ENCODE assay signal across 21 mouse cellular contexts in the genomic region with DNA sequence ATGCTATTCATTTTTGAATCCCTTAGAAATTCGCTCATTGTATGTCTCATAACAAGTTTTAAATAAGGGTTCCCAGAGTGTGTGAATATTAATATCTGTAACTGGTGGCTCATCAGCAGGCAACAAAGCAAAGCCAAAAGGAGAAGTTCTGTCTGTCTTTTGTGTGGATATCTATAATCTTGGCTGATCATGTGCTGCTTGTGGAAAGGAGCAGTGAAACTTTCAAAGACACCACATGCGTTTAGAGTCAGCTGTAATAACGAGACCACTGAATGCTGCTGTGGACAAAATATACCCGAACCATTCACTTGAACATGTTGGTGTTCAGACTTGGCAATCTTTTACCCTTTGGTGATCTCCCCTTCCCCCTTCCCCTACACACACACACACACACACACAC.
A peak's percentile ranks its signal among the peaks of the same experiment; 100 is the strongest.
DNase-seq lines count a peak whose midpoint lies in the region; ATAC-seq and TF ChIP-seq lines count a peak whose summit lies in the region.
"Had no signal": no experiment of that assay in that cellular context is flagged by ENCODE, and none has a peak within 500 bp of the region (broad histone marks: within the 10 kb centered on the region; RNA-seq: fewer than 3 reads in every experiment).

No protein-coding gene starts in this region.

- peak; percentile 42 to 58; a peak in 2 of 4 replicates for ATAC-seq in hematopoietic stem cell, adult 5-6 weeks (replicated peaks in 1 of 2; ENCODE audit: insufficient read depth in 1 of 2, low FRiP score in 2 of 2, low TSS enrichment in 1 of 2, low read depth in 1 of 2, poor library complexity in 2 of 2, severe bottlenecking in 2 of 2)
- ATAC-seq in stomach, postnatal 0 days (ENCODE audit: low FRiP score, low TSS enrichment) = no peak
- ATAC-seq: forebrain, postnatal 0 days; intestine, embryonic 16.5 days had no signal

- peaks cover 0 to 13% of the 10 kb centered on the region in 2 experiments; a peak in 2 of 4 replicates for H3K36me3 ChIP-seq in MEL (ENCODE audit: control insufficient read depth in 1 of 2, insufficient read depth in 2 of 2, low read length in 2 of 2)
- H3K36me3 ChIP-seq in stomach, postnatal 0 days (ENCODE audit: control insufficient read depth, insufficient read depth, low read length) = no peaks in the 10 kb centered on the region
- H3K36me3 ChIP-seq: embryonic facial prominence, embryonic 13.5 days; forebrain, embryonic 12.5 days; heart, embryonic 15.5 days; hindbrain, embryonic 15.5 days had no signal

- H3K27me3 ChIP-seq in MEL (ENCODE audit: control insufficient read depth in 1 of 2, insufficient read depth in 2 of 2, low read length in 2 of 2) = no peaks in the 10 kb centered on the region
- no peaks in the 10 kb centered on the region for H3K27me3 ChIP-seq in stomach, postnatal 0 days (ENCODE audit: control insufficient read depth, insufficient read depth, low read length)
- H3K27me3 ChIP-seq: embryonic facial prominence, embryonic 13.5 days; forebrain, embryonic 12.5 days; heart, embryonic 15.5 days; hindbrain, embryonic 15.5 days had no signal

- peak overlapping the region; percentile 60 for H3K9ac ChIP-seq in MEL (ENCODE audit: control insufficient read depth, low read depth, low read length, poor library complexity, severe bottlenecking)
- no peak overlapping the region for H3K9ac ChIP-seq in stomach, postnatal 0 days (ENCODE audit: low read length)
- H3K9ac ChIP-seq: embryonic facial prominence, embryonic 13.5 days; forebrain, embryonic 12.5 days; forebrain, postnatal 0 days; heart, embryonic 15.5 days; hindbrain, embryonic 15.5 days had no signal

- H3K4me1 ChIP-seq in MEL (ENCODE audit: control insufficient read depth in 1 of 2, insufficient read depth in 2 of 2, low read length in 2 of 2) = peaks cover 2 to 9% of the 10 kb centered on the region in 2 experiments; a peak in 2 of 4 replicates
- H3K4me1 ChIP-seq in stomach, postnatal 0 days (replicated peaks; ENCODE audit: control insufficient read depth, insufficient read depth) = no peaks in the 10 kb centered on the region
- H3K4me1 ChIP-seq: embryonic facial prominence, embryonic 13.5 days; forebrain, embryonic 12.5 days; hindbrain, embryonic 15.5 days had no signal

- H3K27ac ChIP-seq in MEL (ENCODE audit: control insufficient read depth, low read depth, low read length) = peak overlapping the region; percentile 92
- no peak overlapping the region for H3K27ac ChIP-seq in stomach, postnatal 0 days (replicated peaks)
- H3K27ac ChIP-seq: embryonic facial prominence, embryonic 13.5 days; forebrain, embryonic 12.5 days; heart, adult 2 months; heart, embryonic 15.5 days; hindbrain, embryonic 15.5 days had no signal

- no peaks in the 10 kb centered on the region for H3K9me3 ChIP-seq in MEL (replicated peaks; ENCODE audit: insufficient read depth, low read length)
- no peaks in the 10 kb centered on the region for H3K9me3 ChIP-seq in stomach, postnatal 0 days (ENCODE audit: control insufficient read depth, low read length)
- H3K9me3 ChIP-seq: embryonic facial prominence, embryonic 13.5 days; forebrain, embryonic 12.5 days; heart, embryonic 15.5 days; hindbrain, embryonic 15.5 days had no signal

- H3K4me2 ChIP-seq in stomach, postnatal 0 days (replicated peaks; ENCODE audit: low read depth) = no peak overlapping the region
- H3K4me2 ChIP-seq: embryonic facial prominence, embryonic 13.5 days; forebrain, embryonic 12.5 days; heart, embryonic 11.5 days; heart, embryonic 15.5 days; hindbrain, embryonic 15.5 days had no signal

- H3K4me3 ChIP-seq in MEL (ENCODE audit: control insufficient read depth in 1 of 2, insufficient read depth in 1 of 2, low read depth in 2 of 2, low read length in 2 of 2) = peak overlapping the region; percentile 46 to 66
- H3K4me3 ChIP-seq in stomach, postnatal 0 days (ENCODE audit: low read depth, low read length) = no peak overlapping the region
- H3K4me3 ChIP-seq: embryonic facial prominence, embryonic 13.5 days; forebrain, embryonic 12.5 days; heart, adult 2 months; heart, embryonic 15.5 days; hindbrain, embryonic 15.5 days had no signal

- TF ChIP-seq EP300 in MEL (IDR thresholded peaks at IDR 0.05; ENCODE audit: low read depth in 1 of 2, low read length in 2 of 2) = peak; percentile 73 to 81
- TF ChIP-seq EP300 in stomach, postnatal 0 days (optimal IDR thresholded peaks at IDR 0.05) = no peak

- no peak for TF ChIP-seq CTCF in MEL (IDR thresholded peaks at IDR 0.05 in 2 of 3, conservative IDR thresholded peaks at IDR 0.05 in 1 of 3; ENCODE audit: control insufficient read depth in 1 of 3, insufficient read depth in 1 of 3, low read depth in 2 of 3, low read length in 3 of 3, poor library complexity in 1 of 3, severe bottlenecking in 1 of 3)
- TF ChIP-seq CTCF in stomach, postnatal 0 days (IDR thresholded peaks at IDR 0.05; ENCODE audit: low read depth) = no peak

- DNase-seq in A20 (ENCODE audit: low read depth, low spot score) (peak; percentile 29), MEL (ENCODE audit: low read depth, low spot score) (peak; percentile 80)
- DNase-seq in neural tube, embryonic 10.5 days (ENCODE audit: extremely low spot score, low spot score) = no peak
- DNase-seq in stomach, postnatal 0 days (ENCODE audit: low spot score) = no peak
- no peak for DNase-seq in layer of hippocampus, adult 18-20 months (ENCODE audit: low spot score in 2 of 2)
- DNase-seq: adrenal gland, postnatal 10 days; B cell, adult 2 months; cerebellum, adult 11 months; cerebellum, adult 8-10 months; cerebellum, postnatal 14 days; forebrain, postnatal 0 days; gastrocnemius, postnatal 36 days; heart, adult 2 months; heart, postnatal 14 days had no signal

- no peak for TF ChIP-seq RAD21 in MEL (IDR thresholded peaks at IDR 0.05; ENCODE audit: low read depth, low read length)

- no peaks in the 10 kb centered on the region for H3K79me2 ChIP-seq in MEL (ENCODE audit: control insufficient read depth, insufficient read depth, low read length, poor library complexity)

- no peak for TF ChIP-seq POLR2A in MEL (IDR thresholded peaks at IDR 0.05; ENCODE audit: control insufficient read depth in 1 of 2, insufficient read depth in 1 of 2, low read depth in 1 of 2, low read length in 2 of 2, poor library complexity in 1 of 2)

- 87% methylated on average over 4 of the region's 4 CpGs for WGBS in stomach, postnatal 0 days

TF ChIP-seq in MEL, 35 proteins besides CTCF, POLR2A, EP300 and RAD21 (continues in another document):
- no peak for TF ChIP-seq POLR2AphosphoS5 (IDR thresholded peaks at IDR 0.05; ENCODE audit: borderline replicate concordance, low read depth, low read length)
- no peak for TF ChIP-seq JUND (IDR thresholded peaks at IDR 0.05; ENCODE audit: low read depth, low read length)
- TF ChIP-seq ZNF384 (IDR thresholded peaks at IDR 0.05; ENCODE audit: low read depth, low read length) = no peak
- no peak for TF ChIP-seq ZKSCAN1 (IDR thresholded peaks at IDR 0.05; ENCODE audit: low read depth, low read length)
- no peak for TF ChIP-seq MEF2A (IDR thresholded peaks at IDR 0.05; ENCODE audit: extremely low read depth, insufficient replicate concordance, low read depth, low read length, poor library complexity, severe bottlenecking)
- no peak for TF ChIP-seq KAT2A (conservative IDR thresholded peaks at IDR 0.05; ENCODE audit: low read depth, low read length)
- no peak for TF ChIP-seq CHD1 (IDR thresholded peaks at IDR 0.05; ENCODE audit: low read depth, low read length)
- peak; percentile 91 for TF ChIP-seq MYC (IDR thresholded peaks at IDR 0.05; ENCODE audit: low read depth, low read length)
- no peak for TF ChIP-seq MYB (IDR thresholded peaks at IDR 0.05; ENCODE audit: low read depth, low read length)
- no peak for TF ChIP-seq NELFE (IDR thresholded peaks at IDR 0.05; ENCODE audit: low read depth, low read length)
- TF ChIP-seq BHLHE40 (IDR thresholded peaks at IDR 0.05; ENCODE audit: borderline replicate concordance, low read depth, low read length) = peak; percentile 92
- peak; percentile 82 for TF ChIP-seq MXI1 (IDR thresholded peaks at IDR 0.05; ENCODE audit: low read depth, low read length)
- peak; percentile 88 for TF ChIP-seq USF1 (IDR thresholded peaks at IDR 0.05; ENCODE audit: low read depth, low read length)
- TF ChIP-seq SIN3A (IDR thresholded peaks at IDR 0.05; ENCODE audit: low read length) = peak; percentile 70
- no peak for TF ChIP-seq MAZ (IDR thresholded peaks at IDR 0.05; ENCODE audit: low read depth, low read length)
- TF ChIP-seq ZMIZ1 (IDR thresholded peaks at IDR 0.05; ENCODE audit: low read depth, low read length) = no peak
- TF ChIP-seq CHD2 (IDR thresholded peaks at IDR 0.05; ENCODE audit: low read length) = no peak
- peak; percentile 90 for TF ChIP-seq ETS1 (IDR thresholded peaks at IDR 0.05; ENCODE audit: low read depth, low read length)
- peak; percentile 59; the same call in 1 of the 2 replicates for TF ChIP-seq TBP (IDR thresholded peaks at IDR 0.05; ENCODE audit: low read depth, low read length)
- peak; percentile 37; the same call in 1 of the 2 replicates for TF ChIP-seq TCF12 (IDR thresholded peaks at IDR 0.05; ENCODE audit: low read depth, low read length)
- peak; percentile 79 for TF ChIP-seq GATA1 (IDR thresholded peaks at IDR 0.05; ENCODE audit: low read depth, low read length)
- TF ChIP-seq E2F4 (IDR thresholded peaks at IDR 0.05; ENCODE audit: borderline replicate concordance, low read depth, low read length) = no peak
- TF ChIP-seq POLR2AphosphoS2 (IDR thresholded peaks at IDR 0.05; ENCODE audit: low read length) = no peak
- TF ChIP-seq TAL1 (IDR thresholded peaks at IDR 0.05; ENCODE audit: low read length) = no peak
- no peak for TF ChIP-seq HCFC1 (IDR thresholded peaks at IDR 0.05; ENCODE audit: low read depth, low read length)
- peak in 1 of 2 experiments; percentile 65; a peak in 2 of 4 replicates for TF ChIP-seq USF2 (IDR thresholded peaks at IDR 0.05; ENCODE audit: borderline replicate concordance in 1 of 2, insufficient read depth in 1 of 2, low read depth in 1 of 2, low read length in 2 of 2)
- TF ChIP-seq GABPA (IDR thresholded peaks at IDR 0.05; ENCODE audit: low read depth, low read length) = no peak
- no peak for TF ChIP-seq UBTF (IDR thresholded peaks at IDR 0.05; ENCODE audit: borderline replicate concordance, insufficient read depth, low read depth, low read length)
- TF ChIP-seq ELF1 (IDR thresholded peaks at IDR 0.05; ENCODE audit: low read depth, low read length) = no peak
- peak; percentile 87 for TF ChIP-seq MAX (IDR thresholded peaks at IDR 0.05; ENCODE audit: low read length)
- no peak for TF ChIP-seq ZC3H11A (IDR thresholded peaks at IDR 0.05; ENCODE audit: low read depth, low read length)
- no peak for TF ChIP-seq NRF1 (IDR thresholded peaks at IDR 0.05; ENCODE audit: insufficient read depth, low read depth, low read length, poor library complexity, severe bottlenecking)
- TF ChIP-seq MAFK (IDR thresholded peaks at IDR 0.05; ENCODE audit: borderline replicate concordance, low read depth, low read length) = no peak
- no peak for TF ChIP-seq SMC3 (IDR thresholded peaks at IDR 0.05; ENCODE audit: low read depth, low read length)

Comparison
In these comparisons a context has a peak if more than half of its experiments do, and no peak if none do; other contexts are left out.
1. DNase-seq: peak in A20 (single experiment) and MEL (single experiment); none in neural tube, embryonic 10.5 days (single experiment), stomach, postnatal 0 days (single experiment) and layer of hippocampus, adult 18-20 months (0 of 2).